Mouse (Mus musculus): ENCODE measurements around the gene Snx10. TPM values are rescaled to one million over a fixed set of nuclear protein-coding genes. Genes with fewer than 3 reads are reported as not detected.

Snx10 gene
- total and polyA plus RNA-seq, 2 experiments from 2014 or later, result 10.9 to 13.5 TPM

- H3K27me3 ChIP-seq (ENCODE audit: control insufficient read depth, insufficient read depth, low read length), result no peaks in the 10 kb centered on the region
- DNase-seq (ENCODE audit: low spot score) (no peak), ATAC-seq (ENCODE audit: insufficient read depth, low read depth) (no peak)
- no peak overlapping the region for H3K4me3 ChIP-seq (ENCODE audit: low read depth, low read length)
- no peak for TF ChIP-seq EP300 (IDR thresholded peaks at IDR 0.05; ENCODE audit: low read depth)
- TF ChIP-seq CTCF (IDR thresholded peaks at IDR 0.05; ENCODE audit: low read depth), result no peak
- H3K4me2 ChIP-seq (ENCODE audit: low read depth, low read length), result no peak overlapping the region
- no peaks in the 10 kb centered on the region for H3K9me3 ChIP-seq (replicated peaks; ENCODE audit: control insufficient read depth, low read length)
- WGBS, result 86% methylated on average over 3 of the region's 3 CpGs
- peaks cover 5% of the 10 kb centered on the region; the same call in 1 of the 2 replicates for H3K36me3 ChIP-seq (replicated peaks; ENCODE audit: control insufficient read depth, insufficient read depth, low read length)
- peaks cover 2% of the 10 kb centered on the region; the same call in 1 of the 2 replicates for H3K4me1 ChIP-seq (ENCODE audit: control insufficient read depth, insufficient read depth)
- H3K27ac ChIP-seq (ENCODE audit: low read depth), result no peak overlapping the region
- H3K9ac ChIP-seq (replicated peaks; ENCODE audit: low read depth, low read length), result no peak overlapping the region
Observed at GRCm38 (mm10) chr6:51587266-51587665, 63.6 kb downstream of the Snx10 start.

- TF ChIP-seq EP300 (IDR thresholded peaks at IDR 0.05; ENCODE audit: low read depth) (no peak), CTCF (IDR thresholded peaks at IDR 0.05; ENCODE audit: low read depth) (no peak)
- Histone ChIP-seq H3K27ac (ENCODE audit: low read depth) (no peak overlapping the region), H3K9me3 (replicated peaks; ENCODE audit: control insufficient read depth, low read length) (no peaks in the 10 kb centered on the region), H3K27me3 (ENCODE audit: control insufficient read depth, insufficient read depth, low read length) (no peaks in the 10 kb centered on the region), H3K4me3 (ENCODE audit: low read depth, low read length) (no peak overlapping the region), H3K4me2 (ENCODE audit: low read depth, low read length) (no peak overlapping the region), H3K4me1 (ENCODE audit: control insufficient read depth, insufficient read depth) (peaks cover 7% of the 10 kb centered on the region), H3K36me3 (replicated peaks; ENCODE audit: control insufficient read depth, insufficient read depth, low read length) (peaks cover 5% of the 10 kb centered on the region; the same call in 1 of the 2 replicates), H3K9ac (replicated peaks; ENCODE audit: low read depth, low read length) (no peak overlapping the region)
- ATAC-seq (ENCODE audit: insufficient read depth, low read depth), result no peak
- DNase-seq (ENCODE audit: low spot score), result no peak
- WGBS, result 90% methylated on average over 1 of the region's 1 CpGs
Observed at GRCm38 (mm10) chr6:51591264-51591663, 67.6 kb downstream of the Snx10 start.

- H3K4me3 ChIP-seq (ENCODE audit: low read depth, low read length), result no peak overlapping the region
Observed at GRCm38 (mm10) chr6:51591844-51592243, 68.1 kb downstream of the Snx10 start.

GRCm38 (mm10) chr6:51592356-51593115, 68.8 kb downstream of the Snx10 start:
- DNase-seq (ENCODE audit: low spot score) (peak; percentile 59), ATAC-seq (ENCODE audit: insufficient read depth, low read depth) (peak; percentile 90)
- peak overlapping the region; percentile 35 for H3K4me3 ChIP-seq (ENCODE audit: low read depth, low read length)
- peaks cover 5% of the 10 kb centered on the region; the same call in 1 of the 2 replicates for H3K36me3 ChIP-seq (replicated peaks; ENCODE audit: control insufficient read depth, insufficient read depth, low read length)
- H3K9me3 ChIP-seq (replicated peaks; ENCODE audit: control insufficient read depth, low read length), result no peaks in the 10 kb centered on the region
- H3K27ac ChIP-seq (ENCODE audit: low read depth), result no peak overlapping the region
- TF ChIP-seq EP300 (IDR thresholded peaks at IDR 0.05; ENCODE audit: low read depth), result no peak
- peak; percentile 89 for TF ChIP-seq CTCF (IDR thresholded peaks at IDR 0.05; ENCODE audit: low read depth)
- WGBS, result 3% methylated on average over 44 of the region's 45 CpGs
- peak overlapping the region; percentile 64 for H3K4me2 ChIP-seq (ENCODE audit: low read depth, low read length)
- H3K4me1 ChIP-seq (ENCODE audit: control insufficient read depth, insufficient read depth), result peaks cover 7% of the 10 kb centered on the region
- no peaks in the 10 kb centered on the region for H3K27me3 ChIP-seq (ENCODE audit: control insufficient read depth, insufficient read depth, low read length)
- no peak overlapping the region for H3K9ac ChIP-seq (replicated peaks; ENCODE audit: low read depth, low read length)

More at GRCm38 (mm10) chr6:51591844-51592243, 68.1 kb downstream of the Snx10 start:
- Histone ChIP-seq H3K27me3 (ENCODE audit: control insufficient read depth, insufficient read depth, low read length) (no peaks in the 10 kb centered on the region), H3K4me1 (ENCODE audit: control insufficient read depth, insufficient read depth) (peaks cover 7% of the 10 kb centered on the region), H3K27ac (ENCODE audit: low read depth) (no peak overlapping the region), H3K9me3 (replicated peaks; ENCODE audit: control insufficient read depth, low read length) (no peaks in the 10 kb centered on the region), H3K36me3 (replicated peaks; ENCODE audit: control insufficient read depth, insufficient read depth, low read length) (peaks cover 5% of the 10 kb centered on the region; the same call in 1 of the 2 replicates), H3K9ac (replicated peaks; ENCODE audit: low read depth, low read length) (no peak overlapping the region), H3K4me2 (ENCODE audit: low read depth, low read length) (peak overlapping the region; percentile 64; the same call in 1 of the 2 replicates)
- no peak for TF ChIP-seq CTCF (IDR thresholded peaks at IDR 0.05; ENCODE audit: low read depth)
- TF ChIP-seq EP300 (IDR thresholded peaks at IDR 0.05; ENCODE audit: low read depth), result no peak
- ATAC-seq (ENCODE audit: insufficient read depth, low read depth) (no peak), DNase-seq (ENCODE audit: low spot score) (no peak)
- 79% methylated on average over 3 of the region's 3 CpGs for WGBS

- WGBS, result 85% methylated on average over 10 of the region's 10 CpGs
- Histone ChIP-seq H3K9me3 (replicated peaks; ENCODE audit: control insufficient read depth, low read length) (no peaks in the 10 kb centered on the region), H3K27me3 (ENCODE audit: control insufficient read depth, insufficient read depth, low read length) (no peaks in the 10 kb centered on the region), H3K36me3 (replicated peaks; ENCODE audit: control insufficient read depth, insufficient read depth, low read length) (no peaks in the 10 kb centered on the region), H3K27ac (ENCODE audit: low read depth) (no peak overlapping the region), H3K4me1 (ENCODE audit: control insufficient read depth, insufficient read depth) (peaks cover 7% of the 10 kb centered on the region), H3K4me3 (ENCODE audit: low read depth, low read length) (no peak overlapping the region), H3K9ac (replicated peaks; ENCODE audit: low read depth, low read length) (no peak overlapping the region), H3K4me2 (ENCODE audit: low read depth, low read length) (no peak overlapping the region)
- no peak for TF ChIP-seq EP300 (IDR thresholded peaks at IDR 0.05; ENCODE audit: low read depth)
- TF ChIP-seq CTCF (IDR thresholded peaks at IDR 0.05; ENCODE audit: low read depth), result no peak
- ATAC-seq (ENCODE audit: insufficient read depth, low read depth) (no peak), DNase-seq (ENCODE audit: low spot score) (no peak)
Observed at GRCm38 (mm10) chr6:51593446-51594035, 69.8 kb downstream of the Snx10 start.
